Mouse (Mus musculus): ENCODE results near the gene Tmod1. TPM values are rescaled to one million over a fixed set of nuclear protein-coding genes. Genes with fewer than 3 reads are reported as not detected.

The Tmod1 gene
- polyA plus RNA-seq, 1 experiment from 2014 or later, result 203 TPM

DNA sequence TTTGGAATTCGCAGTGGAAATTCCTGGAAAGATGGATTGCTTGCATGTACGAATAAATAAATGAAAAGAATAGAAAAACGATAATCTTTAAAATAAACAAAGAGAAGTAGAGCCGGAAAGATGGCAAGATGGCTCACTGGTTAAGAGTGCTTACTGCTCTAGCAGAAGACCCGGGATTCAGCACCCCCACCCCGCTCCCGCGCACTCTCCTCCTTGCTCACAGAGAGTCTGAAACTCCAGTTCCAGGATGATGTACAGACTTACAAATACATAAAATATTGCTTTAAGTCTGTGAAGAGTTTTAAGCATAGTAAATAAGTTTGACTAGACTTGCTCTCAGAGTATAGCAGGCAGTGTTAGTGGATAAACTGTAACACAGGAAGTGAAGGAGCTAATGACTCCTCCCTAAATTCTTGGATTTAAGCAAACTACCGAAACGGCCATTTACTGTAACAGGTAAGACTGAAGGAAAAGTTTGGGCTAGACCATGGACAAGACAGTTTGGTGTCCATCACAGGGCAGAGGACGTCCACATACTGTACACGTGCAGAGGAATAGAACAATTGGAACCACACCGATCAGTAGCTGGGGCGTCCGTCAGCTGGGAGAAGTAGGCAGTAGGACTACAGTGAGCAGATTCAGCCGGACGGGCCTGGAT is 99.0 kb downstream of the Tmod1 start:
- Histone ChIP-seq H3K27ac (ENCODE audit: low read depth, low read length) (peak overlapping the region; percentile 99), H3K9me3 (replicated peaks; ENCODE audit: control insufficient read depth, low read length) (no peaks in the 10 kb centered on the region), H3K4me2 (peak overlapping the region; percentile 67), H3K4me3 (ENCODE audit: low read depth, low read length) (peak overlapping the region; percentile 88), H3K4me1 (ENCODE audit: control insufficient read depth, insufficient read depth, low read length) (peaks cover 13% of the 10 kb centered on the region), H3K27me3 (ENCODE audit: control insufficient read depth, insufficient read depth, low read length) (no peaks in the 10 kb centered on the region), H3K9ac (ENCODE audit: low read depth, low read length) (peak overlapping the region; percentile 90), H3K36me3 (ENCODE audit: control insufficient read depth, insufficient read depth, low read length) (peaks cover 12% of the 10 kb centered on the region)
- peak; percentile 56 for ATAC-seq (replicated peaks; ENCODE audit: insufficient number of reproducible peaks, low FRiP score, low TSS enrichment)
- WGBS (ENCODE audit: insufficient replicate concordance), result 8% methylated on average over 17 of the region's 17 CpGs

DNA sequence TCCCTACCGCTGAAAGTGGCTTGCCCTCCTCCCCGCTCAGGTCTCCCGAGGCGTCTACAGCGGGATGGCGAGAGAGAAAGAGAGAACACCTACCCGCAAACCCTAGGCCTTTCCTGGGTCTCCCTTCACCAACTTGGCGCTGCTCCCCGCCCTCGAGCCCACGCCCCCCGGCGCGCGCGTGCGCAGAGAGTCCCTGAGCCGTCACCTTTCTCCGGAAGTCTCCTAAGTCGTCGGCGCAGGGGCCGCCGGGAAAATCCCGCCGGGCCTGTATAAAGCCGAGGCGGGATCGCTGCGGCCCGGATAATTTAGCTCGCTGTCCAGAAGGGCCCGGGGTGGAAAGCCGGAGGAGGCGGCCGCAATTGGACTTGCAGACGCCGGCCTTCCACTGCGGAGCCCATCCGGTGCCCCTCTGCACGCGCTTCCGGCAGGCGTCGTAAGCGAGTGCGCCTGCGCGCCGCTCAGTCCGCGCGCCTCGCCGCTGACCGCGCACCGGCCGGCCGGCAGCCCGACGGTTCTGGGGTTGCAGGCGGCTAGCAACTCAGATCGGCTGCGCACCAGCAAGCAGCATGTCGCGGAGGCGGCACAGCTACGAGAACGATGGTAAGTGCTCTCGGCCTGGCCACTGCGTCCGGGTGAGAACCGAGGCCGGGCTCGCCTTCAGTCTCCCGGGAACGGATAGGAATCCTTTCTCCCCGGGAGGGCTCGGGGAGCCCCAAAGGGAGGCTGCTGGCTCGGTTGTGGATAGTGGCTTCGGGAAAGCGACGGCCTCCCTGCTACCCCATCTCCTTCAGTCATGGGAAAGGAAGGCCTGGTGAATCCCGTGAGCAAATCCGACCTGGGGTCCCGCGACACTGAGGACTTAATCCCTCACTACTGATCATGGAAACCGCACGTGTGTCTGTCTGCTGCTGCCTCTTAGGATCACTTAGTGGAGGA is 99.8 kb downstream of the Tmod1 start, which contains the start of the genes Ncbp1 and Tstd2:
Gene Ncbp1, plus strand, starts transcription at position 327 of the 936 bp plus-strand sequence.
Gene Tstd2, minus strand, starts transcription at position 408 of the 936 bp plus-strand sequence.
- WGBS (ENCODE audit: insufficient replicate concordance), result under 1% methylated on average over 86 of the region's 90 CpGs
- H3K9ac ChIP-seq (ENCODE audit: low read depth, low read length), result peak within 1 kb of the TSS; percentile 90
- peak within 1 kb of the TSS; percentile 88 for H3K4me3 ChIP-seq (ENCODE audit: low read depth, low read length)
- peak within 1 kb of the TSS; percentile 99 for H3K27ac ChIP-seq (ENCODE audit: low read depth, low read length)
- H3K9me3 ChIP-seq (replicated peaks; ENCODE audit: control insufficient read depth, low read length), result no peaks in the 10 kb centered on the region
- H3K27me3 ChIP-seq (ENCODE audit: control insufficient read depth, insufficient read depth, low read length), result no peaks in the 10 kb centered on the region
- peak within 1 kb of the TSS; percentile 67 for H3K4me2 ChIP-seq
- H3K36me3 ChIP-seq (ENCODE audit: control insufficient read depth, insufficient read depth, low read length), result peaks cover 8% of the 10 kb centered on the region
- peaks cover 13% of the 10 kb centered on the region for H3K4me1 ChIP-seq (ENCODE audit: control insufficient read depth, insufficient read depth, low read length)
- ATAC-seq (replicated peaks; ENCODE audit: insufficient number of reproducible peaks, low FRiP score, low TSS enrichment), result peak; percentile 90

DNA sequence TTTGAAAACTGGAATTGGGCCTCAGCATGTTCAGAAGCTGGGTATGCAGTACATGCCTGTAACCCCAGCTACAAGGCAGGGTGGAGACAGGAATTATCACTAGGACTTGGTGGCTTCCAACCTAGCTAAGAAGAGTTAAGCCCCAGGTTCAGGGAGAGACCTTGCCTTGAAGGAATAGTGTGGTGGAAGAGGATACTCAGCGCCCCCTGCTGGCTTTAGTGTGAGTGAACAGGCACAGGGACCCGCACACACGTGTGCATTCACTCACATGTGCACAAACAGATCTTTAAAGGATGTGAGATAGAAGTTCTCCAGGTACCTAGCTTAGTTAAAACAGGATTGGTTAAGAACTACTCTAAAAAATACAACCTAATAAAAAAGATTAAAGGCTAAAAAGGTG is 105.6 kb downstream of the Tmod1 start:
- Histone ChIP-seq H3K4me2 (no peak overlapping the region), H3K4me3 (ENCODE audit: low read depth, low read length) (no peak overlapping the region)
- WGBS (ENCODE audit: insufficient replicate concordance), result 75% methylated on average over 3 of the region's 3 CpGs

DNA sequence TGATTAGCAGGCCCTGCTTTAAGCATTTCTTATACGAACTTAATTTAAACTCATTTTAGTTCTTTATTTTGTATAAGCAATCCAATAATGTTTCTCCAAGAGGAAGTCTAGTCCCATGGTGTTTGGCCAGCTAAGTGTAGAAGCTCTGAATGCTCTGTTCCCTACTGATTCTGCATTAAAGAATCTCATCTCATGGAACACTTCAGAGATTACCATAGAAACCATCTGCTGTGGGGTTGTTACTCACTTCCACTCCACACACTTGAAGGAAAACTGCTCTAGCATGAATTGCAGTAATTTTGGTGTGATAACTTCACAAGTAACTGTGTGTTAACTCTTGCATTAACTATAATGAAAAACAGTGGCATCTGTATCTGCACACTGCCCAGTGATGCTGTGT is 108.1 kb downstream of the Tmod1 start:
- 95% methylated on average over 1 of the region's 1 CpGs for WGBS (ENCODE audit: insufficient replicate concordance)
- H3K36me3 ChIP-seq (ENCODE audit: control insufficient read depth, insufficient read depth, low read length), result peaks cover 11% of the 10 kb centered on the region
- no peaks in the 10 kb centered on the region for H3K27me3 ChIP-seq (ENCODE audit: control insufficient read depth, insufficient read depth, low read length)
- no peak overlapping the region for H3K4me2 ChIP-seq
- H3K9me3 ChIP-seq (replicated peaks; ENCODE audit: control insufficient read depth, low read length), result no peaks in the 10 kb centered on the region
- H3K4me3 ChIP-seq (ENCODE audit: low read depth, low read length), result no peak overlapping the region
- no peaks in the 10 kb centered on the region for H3K4me1 ChIP-seq (ENCODE audit: control insufficient read depth, insufficient read depth, low read length)
- no peak for ATAC-seq (replicated peaks; ENCODE audit: insufficient number of reproducible peaks, low FRiP score, low TSS enrichment)
- H3K27ac ChIP-seq (ENCODE audit: low read depth, low read length), result no peak overlapping the region
- H3K9ac ChIP-seq (ENCODE audit: low read depth, low read length), result no peak overlapping the region

More for the DNA sequence above, 105.6 kb downstream of the Tmod1 start:
- Histone ChIP-seq H3K9me3 (replicated peaks; ENCODE audit: control insufficient read depth, low read length) (no peaks in the 10 kb centered on the region), H3K27me3 (ENCODE audit: control insufficient read depth, insufficient read depth, low read length) (no peaks in the 10 kb centered on the region), H3K36me3 (ENCODE audit: control insufficient read depth, insufficient read depth, low read length) (peaks cover 3% of the 10 kb centered on the region; the same call in 1 of the 2 replicates), H3K27ac (ENCODE audit: low read depth, low read length) (no peak overlapping the region), H3K9ac (ENCODE audit: low read depth, low read length) (no peak overlapping the region), H3K4me1 (ENCODE audit: control insufficient read depth, insufficient read depth, low read length) (peaks cover 9% of the 10 kb centered on the region)
- ATAC-seq (replicated peaks; ENCODE audit: insufficient number of reproducible peaks, low FRiP score, low TSS enrichment), result no peak

DNA sequence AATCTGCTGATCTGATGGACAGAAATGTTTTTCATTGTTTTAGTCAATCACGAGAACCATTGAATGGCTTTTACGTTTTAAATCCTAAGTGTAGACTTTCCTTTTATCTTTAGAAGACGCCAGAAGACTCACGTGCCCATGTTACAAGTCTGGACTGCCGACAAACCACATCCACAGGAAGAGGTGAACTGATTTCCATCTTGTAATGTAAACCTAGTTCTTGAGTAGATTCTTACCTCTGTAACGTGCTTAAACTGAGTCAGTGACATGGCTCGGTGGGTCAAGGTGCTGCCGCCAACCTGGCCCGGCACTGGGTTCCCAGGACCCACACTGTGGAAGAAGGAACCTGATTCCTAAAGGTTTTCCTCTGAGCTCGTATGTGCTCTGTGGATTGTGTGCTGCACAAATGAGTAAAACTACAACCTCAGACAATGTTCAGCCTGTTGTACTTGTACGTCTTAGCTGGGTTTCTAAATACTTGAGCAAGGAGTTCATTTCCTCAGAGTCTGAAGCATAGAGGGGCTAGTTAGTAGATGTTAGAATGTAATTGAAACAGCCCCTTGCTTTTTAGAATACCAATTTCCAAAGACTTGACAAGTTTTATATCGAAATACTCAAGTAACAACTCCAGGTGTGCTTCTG is 113.3 kb downstream of the Tmod1 start:
- Histone ChIP-seq H3K9me3 (replicated peaks; ENCODE audit: control insufficient read depth, low read length) (no peaks in the 10 kb centered on the region), H3K4me3 (ENCODE audit: low read depth, low read length) (no peak overlapping the region), H3K27ac (ENCODE audit: low read depth, low read length) (no peak overlapping the region), H3K9ac (ENCODE audit: low read depth, low read length) (no peak overlapping the region), H3K36me3 (ENCODE audit: control insufficient read depth, insufficient read depth, low read length) (peaks cover 29% of the 10 kb centered on the region), H3K4me2 (no peak overlapping the region), H3K4me1 (ENCODE audit: control insufficient read depth, insufficient read depth, low read length) (no peaks in the 10 kb centered on the region), H3K27me3 (ENCODE audit: control insufficient read depth, insufficient read depth, low read length) (no peaks in the 10 kb centered on the region)
- WGBS (ENCODE audit: insufficient replicate concordance), result 90% methylated on average over 12 of the region's 12 CpGs
- no peak for ATAC-seq (replicated peaks; ENCODE audit: insufficient number of reproducible peaks, low FRiP score, low TSS enrichment)

DNA sequence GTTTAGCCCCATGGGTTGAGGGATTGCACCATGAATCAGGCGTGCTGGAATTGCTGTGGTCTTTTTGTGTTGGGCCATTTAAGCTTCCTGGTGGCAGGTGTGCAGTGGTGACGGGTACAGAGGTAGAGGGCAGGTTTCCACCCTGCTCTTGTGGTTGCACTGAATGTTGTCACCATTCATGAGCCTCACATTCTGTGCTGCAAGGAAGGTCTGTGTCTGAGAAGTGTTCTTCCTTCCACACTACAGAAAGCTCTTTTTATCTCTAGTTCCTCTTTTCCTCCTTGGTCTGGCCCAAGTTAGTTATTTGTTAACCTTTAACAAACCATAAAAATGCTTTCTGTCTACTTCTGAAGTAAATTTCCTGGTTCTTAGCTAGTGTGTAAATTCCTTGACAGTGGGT is 125.3 kb downstream of the Tmod1 start:
- Histone ChIP-seq H3K9me3 (replicated peaks; ENCODE audit: control insufficient read depth, low read length) (no peaks in the 10 kb centered on the region), H3K27ac (ENCODE audit: low read depth, low read length) (no peak overlapping the region), H3K36me3 (ENCODE audit: control insufficient read depth, insufficient read depth, low read length) (peaks cover 22% of the 10 kb centered on the region), H3K4me2 (no peak overlapping the region), H3K4me3 (ENCODE audit: low read depth, low read length) (no peak overlapping the region), H3K27me3 (ENCODE audit: control insufficient read depth, insufficient read depth, low read length) (no peaks in the 10 kb centered on the region), H3K4me1 (ENCODE audit: control insufficient read depth, insufficient read depth, low read length) (no peaks in the 10 kb centered on the region), H3K9ac (ENCODE audit: low read depth, low read length) (no peak overlapping the region)
- 82% methylated on average over 2 of the region's 2 CpGs for WGBS (ENCODE audit: insufficient replicate concordance)
- ATAC-seq (replicated peaks; ENCODE audit: insufficient number of reproducible peaks, low FRiP score, low TSS enrichment), result no peak

Other genes starting within 250 kb of the Tmod1 start
- gene Aldh1b1, start 239.9 kb upstream of the Tmod1 start, polyA plus RNA-seq (2014; fragmentation: Nextera tagmentation; extraction: Ambion mirVana), result 33.1 and 49.0 TPM in 2 replicates
- gene Igfbpl1, start 212.0 kb upstream of the Tmod1 start, polyA plus RNA-seq (2014; fragmentation: Nextera tagmentation; extraction: Ambion mirVana), result 16.8 and 18.4 TPM in 2 replicates
- gene Stra6l, start 190.3 kb upstream of the Tmod1 start, polyA plus RNA-seq (2014; fragmentation: Nextera tagmentation; extraction: Ambion mirVana), result 0.27 TPM in 1 of 2 replicates, not detected in the other
- 0.07 and 0.21 TPM in 2 replicates for gene Ccdc180, start 148.6 kb upstream of the Tmod1 start, polyA plus RNA-seq (2014; fragmentation: Nextera tagmentation; extraction: Ambion mirVana)
- gene Tdrd7, start 73.6 kb upstream of the Tmod1 start, polyA plus RNA-seq (2014; fragmentation: Nextera tagmentation; extraction: Ambion mirVana), result 19.1 and 19.2 TPM in 2 replicates
- 59.1 and 67.4 TPM in 2 replicates for gene Ncbp1, start 99.7 kb downstream of the Tmod1 start, polyA plus RNA-seq (2014; fragmentation: Nextera tagmentation; extraction: Ambion mirVana)
- 23.4 and 26.6 TPM in 2 replicates for gene Tstd2, start 99.8 kb downstream of the Tmod1 start, polyA plus RNA-seq (2014; fragmentation: Nextera tagmentation; extraction: Ambion mirVana)
- 14.4 and 17.1 TPM in 2 replicates for gene Xpa, start 157.4 kb downstream of the Tmod1 start, polyA plus RNA-seq (2014; fragmentation: Nextera tagmentation; extraction: Ambion mirVana)

Data from heart, embryonic 11.5 days (tissue).